Mouse (Mus musculus) heart, embryonic 16.5 days (tissue): ENCODE measurements around the gene Mgat2. TPM values are rescaled to one million over a fixed set of nuclear protein-coding genes. Genes with fewer than 3 reads are reported as not detected.

Source experiments
- ATAC-seq: fragments of 200-750 bp; cut with Nextera tagmentation; replicated peaks from 2 replicates; pipeline ENCODE4 v1.8.0; 2017; ENCODE audit warnings: moderate number of reproducible peaks; ENCODE audit not compliant: insufficient read depth, low FRiP score; ENCODE audit errors: extremely low read depth
- H3K27ac ChIP-seq: fragments of 300-500 bp; sonication (generic); 2 replicates; pipeline ENCODE4 v1.5.1; 2014; ENCODE audit warnings: mild to moderate bottlenecking, low read length, control low read depth, moderate library complexity
- H3K27me3 ChIP-seq: fragments of 300-500 bp; sonication (generic); 2 replicates; pipeline ENCODE4 v1.6.1; 2014; ENCODE audit warnings: low read length, mixed read lengths; ENCODE audit not compliant: control insufficient read depth, insufficient read depth
- H3K36me3 ChIP-seq: fragments of 300-500 bp; sonication (generic); 2 replicates; pipeline ENCODE4 v1.6.1; 2014; ENCODE audit not compliant: control insufficient read depth, insufficient read depth
- H3K4me1 ChIP-seq: fragments of 300-500 bp; sonication (generic); 2 replicates; pipeline ENCODE4 v1.6.1; 2014; ENCODE audit warnings: low read length, mixed read lengths; ENCODE audit not compliant: control insufficient read depth, insufficient read depth
- H3K4me2 ChIP-seq: fragments of 300-500 bp; sonication (generic); 2 replicates; pipeline ENCODE4 v1.6.1; 2014; ENCODE audit warnings: low read depth, mild to moderate bottlenecking, control low read depth, low read length
- H3K4me3 ChIP-seq: fragments of 300-500 bp; sonication (generic); 2 replicates; pipeline ENCODE4 v1.5.1; 2014; ENCODE audit warnings: mild to moderate bottlenecking, control low read depth, low read length
- H3K9ac ChIP-seq: fragments of 300-500 bp; sonication (generic); 2 replicates; pipeline ENCODE4 v1.6.1; 2014; ENCODE audit warnings: low read length, control low read depth
- H3K9me3 ChIP-seq: fragments of 300-500 bp; sonication (generic); replicated peaks from 2 replicates; pipeline ENCODE4 v1.6.1; 2016; ENCODE audit warnings: low read length; ENCODE audit not compliant: control insufficient read depth
- WGBS: fragments of 180-500 bp; shearing (Covaris S2); extraction: QIAGEN DNeasy Blood & Tissue Kit; methylation state at CpG from one replicate; pipeline ENCODE4 v1.1.7; 2014; 5-methylcytosine and 5-hydroxymethylcytosine counted together
- polyA plus RNA-seq: library from polyadenylated mRNA; unstranded; fragments of >200 nt; fragmentation: Nextera tagmentation; extraction: Ambion mirVana; gene quantifications from 2 replicates; pipeline ENCODE4 v1.2.1, GENCODE M21; 2015

Mgat2 gene
- polyA plus RNA-seq, 1 experiment from 2014 or later: 40.2 TPM

DNA sequence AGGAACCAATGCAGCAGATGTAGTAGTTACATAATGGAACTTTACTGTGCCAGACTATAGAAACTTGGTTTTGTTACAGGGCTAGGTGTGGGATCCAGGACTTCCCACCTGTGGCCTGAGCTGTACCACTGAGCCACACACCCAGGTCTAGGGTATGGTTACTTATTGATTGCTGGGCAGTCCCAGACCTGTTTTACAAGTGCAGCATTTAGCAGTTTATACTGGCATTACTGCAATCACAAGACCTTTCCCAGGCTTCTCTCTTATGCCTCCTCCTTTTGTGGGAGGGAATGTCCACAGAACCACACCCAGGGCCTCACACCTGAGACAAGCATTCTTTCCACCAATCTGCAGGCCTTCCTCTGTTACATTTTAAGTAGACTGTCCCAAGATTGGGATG lies 15.0 kb downstream of the Mgat2 start:
- no peaks in the 10 kb centered on the region for H3K9me3 ChIP-seq
- peaks cover 15% of the 10 kb centered on the region for H3K36me3 ChIP-seq
- no peak overlapping the region for H3K4me3 ChIP-seq
- no peak overlapping the region for H3K27ac ChIP-seq
- ATAC-seq: no peak
- H3K4me2 ChIP-seq: 0 out of 2 replicates have a peak overlapping the region, but pooled peaks have one; percentile 26
- peak overlapping the region; percentile 96 for H3K9ac ChIP-seq
- H3K27me3 ChIP-seq: no peaks in the 10 kb centered on the region
- peaks cover 21% of the 10 kb centered on the region for H3K4me1 ChIP-seq

GRCm38 (mm10) chr12:69204052-69204833 lies 20.3 kb downstream of the Mgat2 start, which contains the start of gene Gm49384:
TSS of gene Gm49384 (minus strand) at chr12:69204267.
- no peak within 1 kb of the TSS for H3K4me3 ChIP-seq
- no peak within 1 kb of the TSS for H3K9ac ChIP-seq
- no peak for ATAC-seq
- H3K27me3 ChIP-seq: no peaks in the 10 kb centered on the region
- peaks cover 4% of the 10 kb centered on the region for H3K4me1 ChIP-seq
- 86% methylated on average over 16 of the region's 16 CpGs for WGBS
- H3K9me3 ChIP-seq: no peaks in the 10 kb centered on the region
- no peak within 1 kb of the TSS for H3K27ac ChIP-seq
- peaks cover 16% of the 10 kb centered on the region for H3K36me3 ChIP-seq
- no peak within 1 kb of the TSS for H3K4me2 ChIP-seq

DNA sequence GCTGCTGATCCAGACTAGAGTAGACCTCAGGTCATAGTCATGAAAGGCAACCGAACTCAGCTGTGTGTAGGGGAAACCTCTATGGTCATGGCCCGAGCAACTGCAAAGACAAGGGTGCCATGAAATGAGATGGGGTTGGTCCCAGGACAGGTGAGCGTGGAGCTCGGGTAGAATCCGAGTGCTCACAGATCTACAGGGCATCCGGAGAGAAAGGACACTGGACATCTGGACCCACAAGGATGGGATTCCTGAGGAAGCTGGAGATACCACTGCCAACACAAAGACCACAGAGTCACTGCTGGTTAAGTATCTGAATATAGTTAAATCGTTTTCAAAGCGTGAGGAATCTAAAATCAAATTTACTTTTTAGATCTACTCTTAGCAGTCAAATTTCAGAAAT lies 23.4 kb downstream of the Mgat2 start:
- H3K36me3 ChIP-seq: peaks cover 13% of the 10 kb centered on the region
- H3K9me3 ChIP-seq: no peaks in the 10 kb centered on the region
- H3K4me1 ChIP-seq: no peaks in the 10 kb centered on the region
- no peak for ATAC-seq
- H3K4me3 ChIP-seq: no peak overlapping the region
- no peak overlapping the region for H3K4me2 ChIP-seq
- WGBS: 90% methylated on average over 8 of the region's 8 CpGs
- H3K9ac ChIP-seq: no peak overlapping the region
- no peaks in the 10 kb centered on the region for H3K27me3 ChIP-seq
- no peak overlapping the region for H3K27ac ChIP-seq

GRCm38 (mm10) chr12:69207926-69208325 lies 24.0 kb downstream of the Mgat2 start:
- Histone ChIP-seq H3K36me3 (peaks cover 13% of the 10 kb centered on the region), H3K4me1 (no peaks in the 10 kb centered on the region), H3K4me2 (no peak overlapping the region), H3K27me3 (no peaks in the 10 kb centered on the region), H3K9ac (no peak overlapping the region), H3K27ac (no peak overlapping the region), H3K9me3 (no peaks in the 10 kb centered on the region), H3K4me3 (no peak overlapping the region)
- WGBS: 98% methylated on average over 7 of the region's 7 CpGs
- ATAC-seq: no peak

DNA sequence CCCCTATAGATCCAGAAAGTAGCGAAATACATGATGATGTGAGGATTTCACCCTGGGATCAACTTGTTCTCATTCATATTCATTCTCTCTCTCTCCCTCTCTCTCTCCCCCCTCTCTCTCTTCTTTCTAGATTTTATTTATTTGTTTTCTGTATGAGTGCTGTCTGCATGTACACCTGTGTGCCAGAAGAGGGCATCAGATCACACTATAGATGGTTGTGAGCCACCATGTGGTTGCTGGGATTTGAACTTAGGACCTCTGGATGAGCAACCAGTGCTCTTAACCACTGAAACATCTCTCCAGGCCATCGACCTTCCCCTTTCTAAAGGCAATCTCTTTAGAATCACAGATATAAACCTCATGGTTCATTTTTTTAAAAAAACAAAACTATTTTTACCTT lies 24.6 kb downstream of the Mgat2 start:
- no peaks in the 10 kb centered on the region for H3K9me3 ChIP-seq
- H3K9ac ChIP-seq: no peak overlapping the region
- no peaks in the 10 kb centered on the region for H3K27me3 ChIP-seq
- H3K4me2 ChIP-seq: no peak overlapping the region
- no peak overlapping the region for H3K27ac ChIP-seq
- H3K4me3 ChIP-seq: no peak overlapping the region
- H3K36me3 ChIP-seq: peaks cover 15% of the 10 kb centered on the region
- WGBS: 87% methylated on average over 2 of the region's 2 CpGs
- ATAC-seq: no peak
- no peaks in the 10 kb centered on the region for H3K4me1 ChIP-seq

DNA sequence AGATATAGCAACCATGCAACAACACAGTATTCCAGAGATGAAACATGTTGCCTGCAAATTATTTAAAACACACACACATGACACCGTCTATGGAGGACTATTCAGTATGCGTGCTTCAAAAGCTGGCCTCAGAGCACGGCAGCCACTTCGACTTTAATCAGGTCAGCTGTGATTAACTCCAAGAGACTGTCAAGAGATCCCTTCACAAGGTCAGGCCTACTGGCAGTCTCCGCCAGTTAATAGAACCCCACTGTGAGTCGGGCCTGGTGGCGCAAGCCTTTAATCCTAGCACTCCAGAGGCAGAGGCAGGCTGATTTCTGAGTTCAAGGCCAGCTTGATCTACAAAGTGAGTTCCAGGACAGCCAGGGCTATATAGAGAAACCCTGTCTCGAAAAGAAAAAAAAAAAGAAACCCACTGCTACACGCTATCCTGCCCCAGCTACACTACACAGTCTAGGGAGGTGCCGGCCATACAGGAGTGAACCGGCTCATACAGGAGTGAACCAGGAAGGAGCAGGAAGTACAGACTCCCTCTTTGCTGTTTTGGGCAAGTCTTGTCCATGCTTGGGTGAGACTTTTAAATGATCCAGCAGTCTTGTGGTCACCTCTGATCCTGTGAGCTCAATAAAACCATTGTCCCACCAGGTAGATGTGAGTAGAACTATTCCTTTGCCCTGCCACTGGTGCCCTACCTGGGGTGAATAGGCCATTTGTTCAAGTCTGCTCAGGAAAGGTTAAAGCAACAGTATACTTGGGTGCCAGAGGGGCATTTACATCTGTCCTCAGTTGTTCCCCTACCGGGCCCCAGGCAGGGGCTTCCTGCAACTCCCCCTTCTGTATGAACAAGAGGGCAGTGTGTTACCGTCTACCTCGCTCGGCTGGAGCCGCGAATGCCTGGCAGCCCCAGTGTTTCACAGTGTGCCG lies 26.4 kb downstream of the Mgat2 start:
- Histone ChIP-seq H3K27ac (0 out of 2 replicates have a peak overlapping the region, but pooled peaks have one; percentile 2), H3K36me3 (peaks cover 18% of the 10 kb centered on the region), H3K9me3 (no peaks in the 10 kb centered on the region), H3K27me3 (no peaks in the 10 kb centered on the region), H3K4me3 (no peak overlapping the region), H3K4me1 (no peaks in the 10 kb centered on the region), H3K4me2 (no peak overlapping the region), H3K9ac (no peak overlapping the region)
- WGBS: 77% methylated on average over 18 of the region's 18 CpGs
- no peak for ATAC-seq

- Histone ChIP-seq H3K27me3 (no peaks in the 10 kb centered on the region), H3K27ac (peak overlapping the region; percentile 42), H3K4me2 (no peak overlapping the region; the same call in 1 of the 2 replicates), H3K9ac (no peak overlapping the region), H3K9me3 (no peaks in the 10 kb centered on the region), H3K4me3 (no peak overlapping the region), H3K36me3 (peaks cover 18% of the 10 kb centered on the region), H3K4me1 (no peaks in the 10 kb centered on the region)
- WGBS: 45% methylated on average over 5 of the region's 5 CpGs
- peak; percentile 64 for ATAC-seq
Observed at GRCm38 (mm10) chr12:69211057-69211456, 27.1 kb downstream of the Mgat2 start.

- Histone ChIP-seq H3K4me1 (no peaks in the 10 kb centered on the region), H3K9ac (no peak overlapping the region), H3K27ac (no peak overlapping the region), H3K4me3 (no peak overlapping the region), H3K27me3 (no peaks in the 10 kb centered on the region), H3K36me3 (peaks cover 19% of the 10 kb centered on the region), H3K4me2 (no peak overlapping the region), H3K9me3 (no peaks in the 10 kb centered on the region)
- no peak for ATAC-seq
- WGBS: 88% methylated on average over 13 of the region's 13 CpGs
Observed at GRCm38 (mm10) chr12:69213186-69213777, 29.3 kb downstream of the Mgat2 start.
